Mouse (Mus musculus): ENCODE measurements around the gene Pik3r3.
"Not testable (repeated sequence)": the region's sequence is repeated elsewhere in the genome, so short reads cannot be mapped to it uniquely, and the experiment has no call there.

Gene Pik3r3

GRCm38 (mm10) chr4:116220071-116220650 lies 1.3 kb upstream of the Pik3r3 start:
- no peak for DNase-seq (ENCODE audit: low spot score)

DNA sequence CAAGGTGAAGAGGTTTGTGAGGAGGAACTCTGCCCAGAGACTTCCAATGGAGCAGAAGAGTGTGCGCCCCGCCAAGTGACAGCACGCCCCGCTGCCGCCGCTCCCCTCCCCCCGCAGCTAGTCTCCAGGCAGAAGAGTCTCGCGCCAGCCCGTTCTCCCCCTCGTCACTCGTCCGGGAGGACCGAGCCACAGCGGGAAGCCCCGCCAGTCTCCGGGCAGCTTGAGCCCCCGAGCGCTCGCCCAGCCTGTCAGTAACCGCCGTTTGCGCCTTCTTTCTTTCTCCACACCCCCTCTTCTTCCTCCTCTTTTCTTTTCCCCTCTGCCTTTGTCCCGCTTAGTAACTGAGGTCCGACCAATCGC lies 658 bp upstream of the Pik3r3 start:
- peak; percentile 15 for DNase-seq (ENCODE audit: low spot score)

DNA sequence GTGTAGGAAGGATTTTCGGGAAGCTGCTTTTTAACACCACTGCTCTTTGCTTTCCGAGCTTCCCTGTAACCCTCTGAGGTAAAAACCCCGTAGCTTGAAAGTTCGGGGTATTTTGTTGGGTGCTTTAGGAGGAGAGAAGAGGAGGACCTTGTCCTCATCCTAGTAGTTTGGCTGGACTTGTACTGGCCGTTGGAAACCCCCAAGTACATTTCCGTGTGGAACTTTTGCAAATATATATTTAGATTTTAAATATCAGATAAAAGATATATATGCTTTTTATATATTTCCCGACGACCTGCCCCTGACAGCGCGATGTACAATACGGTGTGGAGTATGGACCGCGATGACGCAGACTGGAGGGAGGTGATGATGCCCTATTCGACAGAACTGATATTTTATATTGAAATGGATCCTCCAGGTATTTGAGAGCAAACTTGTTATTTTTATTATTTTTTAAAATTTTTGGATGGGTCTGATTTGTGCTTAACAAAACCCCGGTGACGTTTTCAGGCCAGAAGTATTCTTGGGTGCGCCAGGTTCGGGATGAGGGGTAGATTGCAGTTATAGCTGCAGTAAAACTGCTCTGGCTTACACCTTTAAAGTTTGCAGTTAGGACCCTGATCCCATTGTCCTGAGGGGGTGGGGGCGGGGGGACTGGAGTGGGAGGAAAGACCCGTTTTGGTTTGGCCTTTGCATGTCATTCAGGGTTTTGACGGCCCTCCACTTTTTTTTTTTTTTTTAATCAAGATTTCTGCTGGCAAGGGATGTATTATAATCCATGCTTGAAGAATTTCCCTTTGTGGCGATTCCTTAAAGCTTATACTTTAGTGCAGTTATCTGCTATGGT lies 801 bp downstream of the Pik3r3 start:
- no peak for DNase-seq (ENCODE audit: low spot score)

GRCm38 (mm10) chr4:116222843-116223119 lies 1.4 kb downstream of the Pik3r3 start:
- DNase-seq (ENCODE audit: low spot score): no peak

- DNase-seq (ENCODE audit: low spot score): no peak
Observed at GRCm38 (mm10) chr4:116243377-116243776, 22.0 kb downstream of the Pik3r3 start.

DNA sequence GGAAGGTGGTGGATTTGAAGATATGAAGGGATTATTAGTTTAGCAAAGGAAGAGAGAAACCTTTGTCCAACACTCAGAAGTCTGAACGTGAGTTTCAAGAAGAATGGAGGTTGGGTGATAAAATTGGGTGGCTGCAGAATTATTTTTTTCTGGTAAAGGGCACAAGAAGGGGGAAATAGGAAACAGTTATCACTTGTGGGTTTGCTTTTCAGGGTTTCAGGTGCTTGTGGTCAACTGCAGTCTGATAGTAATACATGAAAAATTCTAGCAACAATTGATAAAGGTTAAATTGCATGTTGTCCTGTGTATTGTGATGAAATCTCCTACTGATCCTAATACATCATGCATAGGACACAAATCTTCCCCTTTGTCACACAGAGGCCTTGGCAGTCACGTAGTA lies 22.8 kb downstream of the Pik3r3 start:
- no peak for DNase-seq (ENCODE audit: low spot score)

GRCm38 (mm10) chr4:116245926-116246325 lies 24.5 kb downstream of the Pik3r3 start:
- not testable (repeated sequence) for DNase-seq (ENCODE audit: low spot score)

DNA sequence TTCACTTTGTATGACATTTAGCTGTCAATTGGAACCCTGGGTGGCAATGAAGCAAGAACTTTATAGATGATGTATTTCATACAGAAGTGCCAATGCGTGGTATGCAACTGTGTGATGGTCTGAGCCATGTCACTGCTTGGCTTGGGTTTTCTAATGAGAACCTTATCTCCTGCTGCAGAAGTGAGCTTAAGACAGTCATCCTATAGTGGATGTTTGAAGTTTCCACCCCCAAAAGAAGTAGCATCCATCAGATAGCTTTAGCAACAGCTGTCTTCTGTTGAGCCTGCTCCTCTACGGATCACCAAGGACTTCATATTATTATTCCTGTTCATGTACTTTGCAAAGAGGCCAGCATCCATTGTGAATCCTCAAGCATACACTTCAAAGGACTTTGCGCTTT lies 28.6 kb downstream of the Pik3r3 start:
- no peak for DNase-seq (ENCODE audit: low spot score)

DNA sequence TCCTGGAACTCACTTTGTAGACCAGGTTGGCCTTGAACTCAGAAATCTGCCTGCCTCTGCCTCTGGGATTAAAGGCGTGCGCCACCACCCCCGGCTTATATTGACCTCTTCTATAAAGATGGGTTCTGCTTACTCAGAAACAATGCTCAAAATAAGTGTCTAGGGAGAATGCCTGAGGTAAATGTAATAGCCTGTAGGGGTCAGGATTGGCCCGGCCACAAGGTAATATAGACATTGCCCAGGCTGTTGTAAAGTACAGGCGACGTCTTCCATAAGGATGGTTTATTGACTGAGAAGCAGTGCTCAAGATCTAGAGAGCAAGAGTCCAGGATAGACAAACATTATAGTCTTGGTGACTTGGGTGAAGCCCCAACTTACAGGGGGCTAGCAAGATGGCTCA lies 46.8 kb downstream of the Pik3r3 start:
- no peak for DNase-seq (ENCODE audit: low spot score)

GRCm38 (mm10) chr4:116282211-116282610 lies 60.8 kb downstream of the Pik3r3 start:
- DNase-seq (ENCODE audit: low spot score): no peak

DNA sequence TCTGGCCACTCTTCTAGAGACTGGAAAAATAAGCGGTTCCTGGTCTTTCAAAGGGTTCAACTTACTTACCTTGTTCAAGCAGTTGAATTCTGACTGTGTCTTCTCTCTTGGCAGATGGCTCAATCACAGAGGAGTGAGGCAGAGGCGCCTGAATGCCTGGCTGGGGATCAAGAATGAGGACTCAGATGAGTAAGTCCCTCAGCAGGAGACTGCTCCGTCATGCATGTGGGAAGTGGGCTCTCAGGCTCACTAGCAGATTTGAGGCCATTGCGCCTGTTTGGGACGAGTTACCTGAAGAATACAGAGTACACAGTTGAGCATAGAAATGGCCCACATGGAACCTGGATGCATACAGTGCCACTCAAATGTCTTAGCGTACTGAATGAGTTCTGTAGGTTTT lies 70.1 kb downstream of the Pik3r3 start:
- DNase-seq (ENCODE audit: low spot score): no peak

GRCm38 (mm10) chr4:116293296-116293695 lies 71.9 kb downstream of the Pik3r3 start:
- no peak for DNase-seq (ENCODE audit: low spot score)

GRCm38 (mm10) chr4:116300878-116301355 lies 79.5 kb downstream of the Pik3r3 start:
- no peak for DNase-seq (ENCODE audit: low spot score)

GRCm38 (mm10) chr4:116304551-116304950 lies 83.1 kb downstream of the Pik3r3 start:
- DNase-seq (ENCODE audit: low spot score): no peak

GRCm38 (mm10) chr4:116317575-116317974 lies 96.2 kb downstream of the Pik3r3 start:
- no peak for DNase-seq (ENCODE audit: low spot score)

GRCm38 (mm10) chr4:116322127-116322526 lies 100.7 kb downstream of the Pik3r3 start:
- no peak for DNase-seq (ENCODE audit: low spot score)

- no peak for DNase-seq (ENCODE audit: low spot score)
Observed at GRCm38 (mm10) chr4:116329256-116329655, 107.8 kb downstream of the Pik3r3 start.

DNA sequence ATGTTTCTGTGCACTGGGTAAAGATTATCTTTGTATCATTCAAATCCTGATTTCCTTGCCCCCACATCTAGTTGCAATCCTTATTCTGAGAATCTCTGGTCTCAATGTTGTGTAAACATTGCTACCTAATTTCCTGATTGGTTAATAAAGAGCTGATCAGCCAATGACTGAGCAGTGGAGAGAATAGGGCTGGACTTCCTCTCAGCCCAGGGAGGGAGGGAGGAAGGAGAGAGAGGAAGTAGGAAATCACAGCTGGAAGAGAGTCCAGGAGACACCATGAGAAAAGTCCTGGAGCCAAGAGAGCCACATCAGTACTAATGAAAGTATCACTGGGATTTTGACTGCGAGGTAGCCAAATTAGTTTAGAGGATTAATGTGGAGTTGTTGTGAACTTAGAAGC lies 114.9 kb downstream of the Pik3r3 start:
- no peak for DNase-seq (ENCODE audit: low spot score)

- no peak for DNase-seq (ENCODE audit: low spot score)
Observed at GRCm38 (mm10) chr4:116342119-116342518, 120.7 kb downstream of the Pik3r3 start.

DNA sequence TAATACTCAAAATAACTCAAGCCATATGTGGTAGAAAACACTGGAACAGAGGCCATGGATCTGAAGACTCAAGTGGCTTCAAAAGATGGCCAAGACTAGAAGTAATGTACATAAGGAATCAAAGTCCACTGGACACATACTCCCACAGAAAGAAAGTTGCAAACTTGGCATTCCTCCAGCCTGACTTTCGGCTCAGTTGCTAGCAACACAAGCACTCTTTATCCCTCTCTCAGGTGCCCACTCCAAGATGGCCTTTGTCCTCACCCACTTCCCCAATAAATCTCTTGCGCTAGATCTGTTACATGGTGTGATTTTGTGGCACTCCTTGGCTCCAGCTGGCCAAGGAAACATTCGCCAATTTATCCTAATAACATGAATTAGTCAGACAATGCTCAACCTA lies 131.1 kb downstream of the Pik3r3 start:
- no peak for DNase-seq (ENCODE audit: low spot score)

All from urinary bladder, postnatal 10 days (tissue).